Mouse (Mus musculus) erythroblast, embryonic 14.5 days (primary cell): Measurements from ENCODE around the gene 1700019N19Rik. TPM values are rescaled to one million over a fixed set of nuclear protein-coding genes. Genes with fewer than 3 reads are reported as not detected.

Experiments used
- H3K27me3 ChIP-seq: 2 replicates; pipeline ENCODE4 v1.6.1; 2012; ENCODE audit warnings: inconsistent platforms; ENCODE audit not compliant: control insufficient read depth
- H3K36me3 ChIP-seq: 2 replicates; pipeline ENCODE4 v1.6.1; 2012; ENCODE audit warnings: mild to moderate bottlenecking, inconsistent platforms; ENCODE audit not compliant: control insufficient read depth
- H3K4me1 ChIP-seq: 2 replicates; pipeline ENCODE4 v1.6.1; 2012; ENCODE audit warnings: inconsistent platforms; ENCODE audit not compliant: control insufficient read depth
- H3K4me3 ChIP-seq: replicated peaks from 2 replicates; pipeline ENCODE3; 2012; ENCODE audit warnings: moderate library complexity, mild to moderate bottlenecking, inconsistent platforms
- H3K9me3 ChIP-seq: 2 replicates; pipeline ENCODE4 v1.6.1; 2012; ENCODE audit warnings: low read length, inconsistent platforms, mixed read lengths; ENCODE audit not compliant: control insufficient read depth
- GATA1 ChIP-seq: IDR thresholded peaks from 2 replicates; pipeline ENCODE4 v1.6.1; 2012; ENCODE audit warnings: low read length, inconsistent platforms, mixed read lengths
- TAL1 ChIP-seq: IDR thresholded peaks from 3 replicates; pipeline ENCODE4 v1.6.1; 2012; ENCODE audit warnings: low read length, inconsistent platforms, mixed read lengths
- polyA plus RNA-seq: library from polyadenylated mRNA; stranded (reverse); fragments of >175 nt; gene quantifications from 2 replicates; pipeline ENCODE4 v1.2.3, GENCODE M21; 2012

Gene 1700019N19Rik
- polyA plus RNA-seq, 1 experiment = not detected

GRCm38 (mm10) chr19:58815179-58815922, 21.1 kb upstream of the 1700019N19Rik start:
- no peaks in the 10 kb centered on the region for H3K4me1 ChIP-seq
- no peak for TF ChIP-seq TAL1
- no peak for TF ChIP-seq GATA1
- no peak overlapping the region for H3K4me3 ChIP-seq
- H3K36me3 ChIP-seq = no peaks in the 10 kb centered on the region
- H3K9me3 ChIP-seq = no peaks in the 10 kb centered on the region
- H3K27me3 ChIP-seq = no peaks in the 10 kb centered on the region

DNA sequence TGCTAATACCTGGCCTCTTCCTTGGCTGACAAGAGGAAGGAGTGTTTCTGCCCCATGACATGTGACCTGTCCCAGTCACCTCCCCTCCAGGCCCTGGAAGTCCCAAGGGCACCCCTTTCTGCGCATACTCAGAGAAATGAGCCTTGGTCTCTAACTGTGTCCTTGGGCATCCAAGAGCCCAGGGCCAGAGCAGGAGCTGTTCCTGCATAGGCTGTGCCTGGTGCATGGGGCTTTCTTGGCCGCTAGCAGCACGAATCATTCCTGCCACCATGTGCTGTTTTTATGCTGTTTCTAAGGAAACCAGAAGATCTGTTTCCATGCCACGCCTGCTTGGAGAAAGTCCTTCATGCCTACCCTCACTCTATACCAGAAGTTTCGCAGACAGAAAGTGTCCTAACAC, 16.3 kb upstream of the 1700019N19Rik start:
- Histone ChIP-seq H3K4me3 (no peak overlapping the region), H3K4me1 (no peaks in the 10 kb centered on the region), H3K9me3 (no peaks in the 10 kb centered on the region), H3K36me3 (no peaks in the 10 kb centered on the region), H3K27me3 (no peaks in the 10 kb centered on the region)
- TF ChIP-seq GATA1 (no peak), TAL1 (no peak)

DNA sequence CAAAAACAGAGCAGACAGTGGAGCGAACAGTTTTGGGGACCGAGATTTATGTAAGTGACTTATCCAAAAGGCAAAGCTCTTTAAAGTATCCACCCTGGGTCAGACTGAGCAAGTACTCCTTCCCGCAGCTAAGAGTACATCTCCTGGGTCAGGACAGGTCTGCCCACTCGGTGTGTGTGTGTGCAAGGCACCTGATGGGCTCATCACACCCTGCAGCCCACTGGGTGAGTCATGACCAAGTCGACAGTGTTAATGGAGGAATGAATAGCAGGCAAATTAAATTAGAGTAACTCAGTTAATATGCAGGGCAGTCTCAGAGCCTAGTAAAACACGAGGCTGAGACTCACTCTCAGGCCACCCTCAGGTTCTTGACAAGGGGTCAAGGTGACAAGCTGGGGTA, 14.6 kb upstream of the 1700019N19Rik start:
- TF ChIP-seq GATA1 = no peak
- TF ChIP-seq TAL1 = no peak
- Histone ChIP-seq H3K27me3 (no peaks in the 10 kb centered on the region), H3K4me1 (no peaks in the 10 kb centered on the region), H3K36me3 (no peaks in the 10 kb centered on the region), H3K9me3 (no peaks in the 10 kb centered on the region), H3K4me3 (no peak overlapping the region)

DNA sequence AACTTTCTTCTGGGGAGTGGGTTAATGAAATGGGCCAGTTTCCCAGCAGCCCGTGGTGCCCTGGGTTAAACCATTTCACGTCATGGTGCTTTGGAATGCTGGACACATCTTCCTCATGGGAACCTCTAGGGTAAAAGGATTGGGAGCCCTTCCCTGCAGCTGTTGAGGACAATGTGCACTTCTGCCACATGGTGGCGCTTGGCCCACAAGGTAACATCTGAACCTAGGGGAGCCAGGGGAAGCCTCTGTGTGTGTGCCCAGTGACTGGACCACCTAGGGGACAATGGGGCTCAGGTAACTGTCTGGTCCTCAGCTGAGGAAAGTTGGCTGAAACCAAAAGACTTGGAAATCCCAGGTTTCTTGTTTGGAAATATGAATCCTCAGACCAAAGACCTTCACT, 12.1 kb upstream of the 1700019N19Rik start:
- Histone ChIP-seq H3K36me3 (no peaks in the 10 kb centered on the region), H3K27me3 (no peaks in the 10 kb centered on the region), H3K4me3 (no peak overlapping the region), H3K9me3 (peaks cover 2% of the 10 kb centered on the region; the same call in 1 of the 2 replicates), H3K4me1 (no peaks in the 10 kb centered on the region)
- no peak for TF ChIP-seq GATA1
- no peak for TF ChIP-seq TAL1

DNA sequence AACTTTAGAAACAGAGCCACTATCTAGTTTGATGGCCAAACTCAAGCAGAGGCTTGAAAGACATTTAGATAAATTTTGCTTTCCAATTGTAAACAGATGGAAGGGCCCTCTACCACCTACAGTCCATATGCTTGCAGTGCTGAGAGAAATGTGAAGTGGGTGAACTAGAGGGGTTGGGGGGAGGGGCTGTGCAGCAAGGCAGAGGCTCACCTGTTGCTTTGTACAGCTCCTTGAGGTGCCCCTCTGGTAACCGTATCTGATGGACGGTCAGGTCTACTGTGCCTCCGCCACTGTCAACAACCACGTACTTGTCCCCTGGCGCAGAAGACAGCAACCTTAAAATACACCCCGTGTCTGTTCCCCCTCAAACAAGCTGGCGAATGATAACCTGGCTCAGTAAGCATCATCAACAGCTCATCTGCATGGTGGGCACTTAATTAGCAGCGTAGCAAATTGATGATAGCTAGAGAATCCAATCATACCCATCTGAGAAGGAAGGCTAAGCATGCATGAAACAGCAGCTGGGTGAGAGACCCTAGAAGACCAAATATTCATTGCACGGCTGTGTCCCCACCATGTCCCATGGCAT, 11.0 kb upstream of the 1700019N19Rik start:
- H3K4me1 ChIP-seq = no peaks in the 10 kb centered on the region
- no peaks in the 10 kb centered on the region for H3K36me3 ChIP-seq
- H3K27me3 ChIP-seq = no peaks in the 10 kb centered on the region
- no peak overlapping the region for H3K4me3 ChIP-seq
- H3K9me3 ChIP-seq = peaks cover 2% of the 10 kb centered on the region; the same call in 1 of the 2 replicates
- no peak for TF ChIP-seq GATA1
- TF ChIP-seq TAL1 = no peak

DNA sequence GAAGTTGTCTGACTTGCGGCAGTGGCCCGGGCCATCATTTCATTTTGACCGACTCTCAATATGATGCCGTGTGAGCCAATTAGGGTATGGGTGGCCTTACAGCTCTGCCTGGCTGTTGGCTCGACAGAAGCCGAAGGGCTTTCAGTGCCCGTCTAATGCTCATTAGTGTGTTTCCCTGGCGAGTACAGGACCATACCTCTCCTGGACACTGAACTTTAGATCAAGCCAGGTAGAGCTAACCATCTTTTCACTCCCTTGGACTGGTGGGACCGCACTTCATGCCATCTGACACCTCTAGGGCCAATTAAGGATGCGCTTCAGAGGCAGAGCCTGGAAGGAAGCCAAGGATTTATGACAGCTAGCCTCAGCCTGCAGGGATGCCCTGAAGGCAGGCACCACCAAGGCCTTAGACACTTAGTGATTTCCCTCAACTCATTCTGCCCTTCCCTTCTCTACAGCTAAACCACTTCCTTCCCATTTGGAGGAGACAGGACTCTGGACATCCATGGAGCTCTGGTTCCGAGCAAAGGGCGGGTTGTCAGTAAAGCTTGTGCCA, 931 bp upstream of the 1700019N19Rik start:
- Histone ChIP-seq H3K27me3 (no peaks in the 10 kb centered on the region), H3K9me3 (peaks cover 5% of the 10 kb centered on the region; the same call in 1 of the 2 replicates)
- no peak for TF ChIP-seq GATA1
- TF ChIP-seq TAL1 = no peak

DNA sequence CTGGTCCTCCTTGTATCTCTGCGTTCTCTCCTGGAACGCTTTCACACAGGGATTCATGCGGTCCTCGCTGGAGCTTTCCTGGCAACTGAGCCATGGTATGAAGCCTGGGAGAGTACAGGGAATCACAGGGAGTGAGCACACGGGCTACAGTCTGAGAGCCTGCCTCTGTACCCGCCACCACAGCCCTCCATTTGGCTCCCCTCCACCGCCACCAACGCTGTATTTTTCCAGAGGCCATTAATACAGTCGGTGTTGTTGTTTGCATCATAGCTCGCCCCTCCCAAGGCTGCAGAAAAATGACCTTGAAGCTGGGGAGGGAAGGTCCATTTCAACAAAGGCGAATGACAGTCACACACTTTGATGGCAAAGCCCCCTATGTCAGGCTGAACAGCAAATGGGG, 5.1 kb downstream of the 1700019N19Rik start:
- Histone ChIP-seq H3K9me3 (no peaks in the 10 kb centered on the region), H3K4me1 (no peaks in the 10 kb centered on the region), H3K27me3 (no peaks in the 10 kb centered on the region), H3K4me3 (no peak overlapping the region), H3K36me3 (no peaks in the 10 kb centered on the region)
- TF ChIP-seq GATA1 = no peak
- TF ChIP-seq TAL1 = no peak

More for the DNA sequence above, 931 bp upstream of the 1700019N19Rik start:
- H3K36me3 ChIP-seq = no peaks in the 10 kb centered on the region
- H3K4me3 ChIP-seq = no peak overlapping the region
- H3K4me1 ChIP-seq = no peaks in the 10 kb centered on the region

- Histone ChIP-seq H3K9me3 (no peaks in the 10 kb centered on the region), H3K4me3 (no peak overlapping the region), H3K4me1 (no peaks in the 10 kb centered on the region), H3K36me3 (no peaks in the 10 kb centered on the region), H3K27me3 (no peaks in the 10 kb centered on the region)
- no peak for TF ChIP-seq TAL1
- TF ChIP-seq GATA1 = no peak
Observed at GRCm38 (mm10) chr19:58783938-58784337, 10.3 kb downstream of the 1700019N19Rik start.

DNA sequence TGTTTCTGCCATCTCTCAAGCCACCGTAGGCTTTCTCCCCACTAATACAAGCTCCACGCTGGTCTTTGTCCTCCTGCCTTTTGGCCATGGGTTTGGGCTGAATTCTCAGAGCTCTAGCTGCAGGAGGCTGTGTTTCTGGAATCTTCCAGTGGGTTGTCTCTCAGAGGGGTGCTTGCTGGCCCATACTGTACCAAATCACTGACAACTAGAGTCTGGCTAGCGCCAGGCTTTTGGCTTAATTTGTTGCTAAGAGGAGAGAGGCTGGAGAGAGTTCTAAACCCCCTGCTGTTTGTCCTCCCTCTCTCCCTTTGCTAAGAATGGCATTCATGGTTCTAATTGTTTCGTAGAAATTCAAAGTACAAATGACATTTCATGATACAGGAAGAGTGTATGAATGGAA, 12.7 kb downstream of the 1700019N19Rik start:
- H3K4me3 ChIP-seq = no peak overlapping the region
- H3K9me3 ChIP-seq = no peaks in the 10 kb centered on the region
- no peaks in the 10 kb centered on the region for H3K36me3 ChIP-seq
- H3K27me3 ChIP-seq = no peaks in the 10 kb centered on the region
- TF ChIP-seq TAL1 = no peak
- TF ChIP-seq GATA1 = no peak
- no peaks in the 10 kb centered on the region for H3K4me1 ChIP-seq
